Mouse (Mus musculus) embryonic fibroblast, embryonic 13.5 days (primary cell): ENCODE measurements around the gene Itga11. TPM values are rescaled to one million over a fixed set of nuclear protein-coding genes. Genes with fewer than 3 reads are reported as not detected.
A peak's percentile ranks its signal among the peaks of the same experiment; 100 is the strongest.

Experiments used
- H3K27ac ChIP-seq: 2 replicates; pipeline ENCODE4 v1.5.1; 2012; ENCODE audit warnings: low read length, control low read depth, inconsistent platforms; ENCODE audit not compliant: insufficient read depth
- H3K4me1 ChIP-seq: 2 replicates; pipeline ENCODE4 v1.6.1; 2011; ENCODE audit warnings: low read length; ENCODE audit not compliant: control insufficient read depth, insufficient read depth
- H3K4me3 ChIP-seq: 2 replicates; pipeline ENCODE4 v1.5.1; 2011; ENCODE audit warnings: mild to moderate bottlenecking, control low read depth, low read length; ENCODE audit not compliant: insufficient read depth
- CTCF ChIP-seq: IDR thresholded peaks from 2 replicates; pipeline ENCODE4 v1.5.1; 2011; ENCODE audit warnings: mild to moderate bottlenecking, control low read depth, low read length, moderate library complexity, borderline replicate concordance; ENCODE audit not compliant: insufficient read depth
- POLR2A ChIP-seq: IDR thresholded peaks from 2 replicates; pipeline ENCODE4 v1.6.1; 2011; ENCODE audit warnings: low read depth, mild to moderate bottlenecking, control low read depth, low read length, moderate library complexity
- polyA plus RNA-seq: library from polyadenylated mRNA; stranded (reverse); fragments of >200 nt; gene quantifications from 2 replicates; pipeline ENCODE4 v1.2.4, GENCODE M21; 2011; ENCODE audit warnings: low read depth; ENCODE audit not compliant: missing spikeins, insufficient read length

Itga11 gene
- polyA plus RNA-seq, 1 experiment: 139 TPM

DNA sequence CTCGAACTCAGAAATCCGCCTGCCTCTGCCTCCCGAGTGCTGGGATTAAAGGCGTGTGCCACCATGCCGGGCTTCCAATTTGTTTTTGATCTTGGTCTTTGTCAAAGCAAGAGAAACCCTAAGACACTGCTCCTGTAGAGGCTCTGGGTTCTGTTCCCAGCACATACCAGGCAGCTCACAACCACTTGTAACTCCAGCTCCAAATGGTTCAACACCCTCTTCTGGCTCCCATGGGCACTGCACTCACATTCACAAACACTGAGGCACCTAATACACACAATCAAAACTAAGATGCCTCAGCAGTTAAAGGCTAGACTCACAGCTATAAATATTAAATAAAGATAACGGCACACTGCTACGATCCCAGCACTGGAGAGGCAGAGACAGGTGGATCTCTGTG, 144.2 kb downstream of the Itga11 start:
- TF ChIP-seq POLR2A (no peak), CTCF (no peak)
- no peak overlapping the region for H3K27ac ChIP-seq
- no peak overlapping the region for H3K4me3 ChIP-seq
- peaks cover 14% of the 10 kb centered on the region for H3K4me1 ChIP-seq

DNA sequence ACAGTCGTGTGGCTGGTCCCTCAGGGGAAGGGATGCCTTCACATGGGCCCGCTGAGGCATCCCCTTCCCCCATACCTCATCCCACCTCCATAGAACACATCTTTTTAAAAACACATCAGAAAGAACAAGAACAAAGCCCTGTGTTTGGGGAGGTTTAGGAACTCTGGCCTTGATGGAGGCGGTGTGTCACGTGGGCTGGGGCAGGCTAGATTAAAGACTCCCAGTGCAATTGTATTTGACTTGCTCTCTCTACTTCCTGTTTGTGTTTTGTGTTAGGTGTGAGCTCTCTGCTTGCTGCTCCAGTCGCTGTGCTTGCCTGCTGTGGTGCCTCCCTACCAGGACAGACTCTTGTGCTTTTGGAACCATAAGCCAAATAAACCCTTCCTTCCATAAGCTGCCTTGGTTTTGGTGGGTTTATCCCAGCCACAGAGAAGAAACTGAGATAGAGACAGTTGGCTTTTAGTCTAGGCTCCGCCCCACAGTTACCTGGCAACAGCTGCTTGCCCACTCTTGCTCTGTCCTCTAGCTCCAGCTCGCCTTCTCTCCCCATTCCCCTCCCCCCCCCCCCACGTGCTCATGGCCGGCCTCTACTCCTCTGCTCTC, 148.3 kb downstream of the Itga11 start:
- Histone ChIP-seq H3K4me1 (peaks cover 3% of the 10 kb centered on the region; the same call in 1 of the 2 replicates), H3K4me3 (no peak overlapping the region), H3K27ac (no peak overlapping the region)
- no peak for TF ChIP-seq POLR2A
- TF ChIP-seq CTCF: no peak

- H3K4me1 ChIP-seq: peaks cover 3% of the 10 kb centered on the region; the same call in 1 of the 2 replicates
- TF ChIP-seq POLR2A: no peak
- no peak for TF ChIP-seq CTCF
- no peak overlapping the region for H3K27ac ChIP-seq
- no peak overlapping the region for H3K4me3 ChIP-seq
These were observed 148.8 kb downstream of the Itga11 start for GRCm38 (mm10) chr9:62826456-62826855.

DNA sequence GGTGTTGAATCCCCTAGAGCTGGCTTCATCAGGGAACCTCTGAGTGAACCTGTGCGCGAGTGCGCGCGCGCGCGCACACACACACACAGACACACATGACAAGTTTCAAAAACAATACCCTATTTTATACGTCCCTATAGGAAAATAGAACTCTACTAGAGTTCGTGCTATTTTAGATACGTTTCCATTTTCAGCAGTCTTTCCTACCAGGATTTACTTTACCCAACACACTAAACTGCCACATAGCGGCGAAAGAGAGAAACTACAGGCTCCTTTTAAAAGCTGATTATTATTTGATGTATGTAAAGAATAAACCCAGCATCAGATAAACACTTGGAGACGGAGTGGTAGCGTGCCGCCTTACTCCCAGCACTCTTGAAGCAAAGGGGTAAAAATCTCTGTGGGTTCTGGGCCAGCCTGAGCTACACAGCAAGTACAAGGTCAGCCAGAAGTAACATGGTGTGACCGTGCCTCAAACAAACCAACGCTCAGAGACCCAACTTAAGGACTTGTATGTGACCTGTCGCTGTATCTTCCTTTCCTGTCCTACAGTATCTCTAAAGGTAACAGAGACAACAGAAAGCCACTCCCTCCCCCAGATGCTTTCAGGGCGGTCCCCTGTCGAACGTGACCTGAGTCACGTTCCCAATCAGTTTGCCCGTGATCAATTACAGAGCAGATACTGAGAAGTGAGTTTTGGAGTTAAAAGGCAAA, 150.5 kb downstream of the Itga11 start:
- Histone ChIP-seq H3K4me1 (peaks cover 3% of the 10 kb centered on the region; the same call in 1 of the 2 replicates), H3K27ac (no peak overlapping the region), H3K4me3 (peak overlapping the region; percentile 1; the same call in 1 of the 2 replicates)
- TF ChIP-seq POLR2A: no peak
- no peak for TF ChIP-seq CTCF

- TF ChIP-seq CTCF (peak; percentile 92), POLR2A (no peak)
- Histone ChIP-seq H3K4me1 (peaks cover 3% of the 10 kb centered on the region; the same call in 1 of the 2 replicates), H3K27ac (no peak overlapping the region), H3K4me3 (no peak overlapping the region)
These were observed 151.0 kb downstream of the Itga11 start for GRCm38 (mm10) chr9:62828662-62829086.

- no peak for TF ChIP-seq CTCF
- TF ChIP-seq POLR2A: no peak
- H3K27ac ChIP-seq: no peak overlapping the region; the same call in 1 of the 2 replicates
- H3K4me1 ChIP-seq: peaks cover 3% of the 10 kb centered on the region; the same call in 1 of the 2 replicates
- no peak overlapping the region for H3K4me3 ChIP-seq
These were observed 152.3 kb downstream of the Itga11 start for GRCm38 (mm10) chr9:62829877-62830276.

Other genes with a start within 250 kb of the Itga11 start
- gene Coro2b, start 140.8 kb upstream of the Itga11 start, polyA plus RNA-seq: 5.3 and 12.1 TPM in 2 replicates
- gene Fem1b, start 134.1 kb downstream of the Itga11 start, polyA plus RNA-seq: 37.3 and 41.2 TPM in 2 replicates
- gene Cln6, start 161.0 kb downstream of the Itga11 start, polyA plus RNA-seq: 33.7 and 43.3 TPM in 2 replicates
- gene Calml4, start 180.3 kb downstream of the Itga11 start, polyA plus RNA-seq: 2.9 and 7.5 TPM in 2 replicates